Mouse (Mus musculus) limb, embryonic 15.5 days (tissue): ENCODE results near the gene Sike1. TPM values are rescaled to one million over a fixed set of nuclear protein-coding genes. Genes with fewer than 3 reads are reported as not detected.

Experiments
- ATAC-seq: fragments of 200-750 bp; cut with Nextera tagmentation; 2 replicates; pipeline ENCODE4 v1.8.0; 2017; ENCODE audit warnings: low read depth, moderate TSS enrichment; ENCODE audit not compliant: insufficient number of reproducible peaks, low FRiP score, low TSS enrichment
- H3K27ac ChIP-seq: fragments of 300-500 bp; sonication (generic); 2 replicates; pipeline ENCODE4 v1.5.1; 2015; ENCODE audit warnings: moderate library complexity, mild to moderate bottlenecking, inconsistent platforms
- H3K27me3 ChIP-seq: fragments of 300-500 bp; sonication (generic); 2 replicates; pipeline ENCODE4 v1.6.1; 2015; ENCODE audit warnings: inconsistent platforms
- H3K36me3 ChIP-seq: fragments of 300-500 bp; sonication (generic); 2 replicates; pipeline ENCODE4 v1.6.1; 2015; ENCODE audit warnings: inconsistent platforms
- H3K4me1 ChIP-seq: fragments of 300-500 bp; sonication (generic); 2 replicates; pipeline ENCODE4 v1.6.1; 2015; ENCODE audit warnings: inconsistent platforms
- H3K4me2 ChIP-seq: fragments of 300-500 bp; sonication (generic); 2 replicates; pipeline ENCODE4 v1.6.1; 2015; ENCODE audit warnings: mild to moderate bottlenecking, inconsistent platforms
- H3K4me3 ChIP-seq: fragments of 300-500 bp; sonication (generic); 2 replicates; pipeline ENCODE4 v1.5.1; 2015; ENCODE audit warnings: mild to moderate bottlenecking, inconsistent platforms
- H3K9ac ChIP-seq: fragments of 300-500 bp; sonication (generic); 2 replicates; pipeline ENCODE4 v1.6.1; 2015; ENCODE audit warnings: inconsistent platforms
- H3K9me3 ChIP-seq: fragments of 300-500 bp; sonication (generic); 2 replicates; pipeline ENCODE4 v1.6.1; 2016; ENCODE audit warnings: inconsistent platforms
- WGBS: fragments of 180-500 bp; shearing (Covaris S2); methylation state at CpG from one replicate; pipeline ENCODE4 v1.1.7; 2015; 5-methylcytosine and 5-hydroxymethylcytosine counted together
- polyA plus RNA-seq: library from polyadenylated mRNA; unstranded; fragments of >200 nt; fragmentation: Nextera tagmentation; extraction: Ambion mirVana; gene quantifications from 2 replicates; pipeline ENCODE4 v1.2.1, GENCODE M21; 2015

Sike1 gene
- polyA plus RNA-seq, 1 experiment from 2014 or later = 68.1 TPM

- Histone ChIP-seq H3K9me3 (no peaks in the 10 kb centered on the region), H3K27ac (no peak overlapping the region), H3K36me3 (no peaks in the 10 kb centered on the region), H3K4me2 (no peak overlapping the region), H3K4me3 (no peak overlapping the region), H3K9ac (no peak overlapping the region), H3K27me3 (no peaks in the 10 kb centered on the region), H3K4me1 (peaks cover 4% of the 10 kb centered on the region; the same call in 1 of the 2 replicates)
- WGBS = 68% methylated on average over 8 of the region's 8 CpGs
- ATAC-seq = no peak
These were observed 4.5 kb upstream of the Sike1 start for GRCm38 (mm10) chr3:102991041-102991440.

GRCm38 (mm10) chr3:102992936-102993335 lies 2.6 kb upstream of the Sike1 start:
- H3K4me1 ChIP-seq = peaks cover 9% of the 10 kb centered on the region
- no peak overlapping the region for H3K27ac ChIP-seq
- H3K9me3 ChIP-seq = no peaks in the 10 kb centered on the region
- no peak overlapping the region for H3K4me3 ChIP-seq
- 0 out of 2 replicates have a peak, but pooled peaks cover under 1% of the 10 kb centered on the region for H3K36me3 ChIP-seq
- H3K27me3 ChIP-seq = no peaks in the 10 kb centered on the region
- H3K4me2 ChIP-seq = no peak overlapping the region
- WGBS = 36% methylated on average over 3 of the region's 3 CpGs
- no peak overlapping the region for H3K9ac ChIP-seq
- ATAC-seq = no peak

- Histone ChIP-seq H3K27ac (peak overlapping the region; percentile 94), H3K4me2 (peak overlapping the region; percentile 51), H3K27me3 (no peaks in the 10 kb centered on the region), H3K9ac (no peak overlapping the region), H3K4me1 (peaks cover 9% of the 10 kb centered on the region), H3K9me3 (no peaks in the 10 kb centered on the region), H3K36me3 (peaks cover 23% of the 10 kb centered on the region), H3K4me3 (peak overlapping the region; percentile 79)
- no peak for ATAC-seq
- whole genome bisulfite sequencing = 49% methylated on average over 7 of the region's 7 CpGs
These were observed 289 bp upstream of the Sike1 start for GRCm38 (mm10) chr3:102995233-102995604.

- H3K4me2 ChIP-seq = peak overlapping the region; percentile 51; the same call in 1 of the 2 replicates
- no peaks in the 10 kb centered on the region for H3K27me3 ChIP-seq
- no peak overlapping the region for H3K27ac ChIP-seq
- H3K36me3 ChIP-seq = peaks cover 38% of the 10 kb centered on the region
- 49% methylated on average over 10 of the region's 10 CpGs for WGBS
- no peak overlapping the region for H3K4me3 ChIP-seq
- no peak overlapping the region for H3K9ac ChIP-seq
- ATAC-seq = no peak
- peaks cover 9% of the 10 kb centered on the region for H3K4me1 ChIP-seq
- no peaks in the 10 kb centered on the region for H3K9me3 ChIP-seq
These were observed 1.5 kb downstream of the Sike1 start for GRCm38 (mm10) chr3:102997036-102997435.

GRCm38 (mm10) chr3:102997591-102997990 lies 2.1 kb downstream of the Sike1 start:
- Histone ChIP-seq H3K9ac (no peak overlapping the region), H3K4me1 (peaks cover 9% of the 10 kb centered on the region), H3K4me3 (no peak overlapping the region), H3K27me3 (no peaks in the 10 kb centered on the region), H3K36me3 (peaks cover 43% of the 10 kb centered on the region), H3K27ac (no peak overlapping the region), H3K4me2 (no peak overlapping the region), H3K9me3 (no peaks in the 10 kb centered on the region)
- ATAC-seq = no peak
- WGBS = 40% methylated on average over 3 of the region's 3 CpGs

- 94% methylated on average over 7 of the region's 7 CpGs for WGBS
- H3K4me3 ChIP-seq = no peak overlapping the region
- H3K27ac ChIP-seq = no peak overlapping the region
- peaks cover 70% of the 10 kb centered on the region for H3K36me3 ChIP-seq
- ATAC-seq = no peak
- H3K27me3 ChIP-seq = no peaks in the 10 kb centered on the region
- H3K9me3 ChIP-seq = no peaks in the 10 kb centered on the region
- no peak overlapping the region for H3K4me2 ChIP-seq
- H3K9ac ChIP-seq = no peak overlapping the region
- H3K4me1 ChIP-seq = peaks cover 1% of the 10 kb centered on the region
These were observed 6.1 kb downstream of the Sike1 start for GRCm38 (mm10) chr3:103001595-103001994.

- no peak for ATAC-seq
- Histone ChIP-seq H3K4me1 (peaks cover 6% of the 10 kb centered on the region), H3K9me3 (no peaks in the 10 kb centered on the region), H3K27ac (no peak overlapping the region), H3K27me3 (no peaks in the 10 kb centered on the region), H3K4me2 (no peak overlapping the region), H3K9ac (no peak overlapping the region), H3K4me3 (no peak overlapping the region), H3K36me3 (no peaks in the 10 kb centered on the region)
- 73% methylated on average over 2 of the region's 2 CpGs for WGBS
These were observed 21.8 kb downstream of the Sike1 start for GRCm38 (mm10) chr3:103017350-103017749.

GRCm38 (mm10) chr3:103019462-103019861 lies 24.0 kb downstream of the Sike1 start:
- H3K27ac ChIP-seq = peak overlapping the region; percentile 99
- no peak overlapping the region for H3K4me3 ChIP-seq
- H3K4me2 ChIP-seq = peak overlapping the region; percentile 47; the same call in 1 of the 2 replicates

GRCm38 (mm10) chr3:103020249-103020942 lies 24.9 kb downstream of the Sike1 start, which contains the start of gene Csde1:
TSS of gene Csde1 (plus strand) at chr3:103020426.
- H3K27ac ChIP-seq = peak within 1 kb of the TSS; percentile 99
- ATAC-seq = peak; percentile 96
- peaks cover 9% of the 10 kb centered on the region for H3K4me1 ChIP-seq
- WGBS = under 1% methylated on average over 55 of the region's 55 CpGs
- H3K9ac ChIP-seq = peak within 1 kb of the TSS; percentile 99
- no peaks in the 10 kb centered on the region for H3K27me3 ChIP-seq
- no peaks in the 10 kb centered on the region for H3K9me3 ChIP-seq
- peak within 1 kb of the TSS; percentile 52 for H3K4me2 ChIP-seq
- H3K4me3 ChIP-seq = peak within 1 kb of the TSS; percentile 88
- no peaks in the 10 kb centered on the region for H3K36me3 ChIP-seq

More at GRCm38 (mm10) chr3:103019462-103019861, 24.0 kb downstream of the Sike1 start:
- Histone ChIP-seq H3K4me1 (peaks cover 9% of the 10 kb centered on the region), H3K36me3 (no peaks in the 10 kb centered on the region), H3K9me3 (no peaks in the 10 kb centered on the region), H3K27me3 (no peaks in the 10 kb centered on the region), H3K9ac (no peak overlapping the region)
- no peak for ATAC-seq
- whole genome bisulfite sequencing = 91% methylated on average over 2 of the region's 2 CpGs

- H3K4me3 ChIP-seq = peak overlapping the region; percentile 88
- H3K4me1 ChIP-seq = peaks cover 9% of the 10 kb centered on the region
- ATAC-seq = peak; percentile 93
- H3K27me3 ChIP-seq = no peaks in the 10 kb centered on the region
- H3K27ac ChIP-seq = peak overlapping the region; percentile 99
- peak overlapping the region; percentile 52 for H3K4me2 ChIP-seq
- peak overlapping the region; percentile 99 for H3K9ac ChIP-seq
- WGBS = under 1% methylated on average over 32 of the region's 37 CpGs
- no peaks in the 10 kb centered on the region for H3K36me3 ChIP-seq
- no peaks in the 10 kb centered on the region for H3K9me3 ChIP-seq
These were observed 25.6 kb downstream of the Sike1 start for GRCm38 (mm10) chr3:103020943-103021638.

GRCm38 (mm10) chr3:103026174-103026573 lies 30.7 kb downstream of the Sike1 start:
- WGBS = 94% methylated on average over 1 of the region's 1 CpGs
- Histone ChIP-seq H3K4me1 (peaks cover 9% of the 10 kb centered on the region), H3K27me3 (no peaks in the 10 kb centered on the region), H3K27ac (no peak overlapping the region), H3K4me2 (no peak overlapping the region), H3K9me3 (no peaks in the 10 kb centered on the region), H3K36me3 (peaks cover 24% of the 10 kb centered on the region), H3K9ac (no peak overlapping the region), H3K4me3 (no peak overlapping the region)
- ATAC-seq = no peak

- Histone ChIP-seq H3K9me3 (no peaks in the 10 kb centered on the region), H3K27ac (no peak overlapping the region), H3K36me3 (peaks cover 59% of the 10 kb centered on the region), H3K4me3 (no peak overlapping the region), H3K9ac (no peak overlapping the region), H3K4me1 (no peaks in the 10 kb centered on the region), H3K4me2 (no peak overlapping the region), H3K27me3 (no peaks in the 10 kb centered on the region)
- ATAC-seq = no peak
- 90% methylated on average over 6 of the region's 6 CpGs for WGBS
These were observed 44.8 kb downstream of the Sike1 start for GRCm38 (mm10) chr3:103040285-103040684.
